Mouse (Mus musculus) brown adipose tissue, adult 24 weeks (tissue): ENCODE measurements at regions not wholly inside any gene's neighbourhood (a gene's known extent, or its start where the extent isn't known, plus 50 kb on each side); places are given as distances from the start of the nearest gene placed in this dataset.

Source experiments
- H3K27ac ChIP-seq: fragments of 200-500 bp; replicated peaks from 2 replicates; pipeline ENCODE4 v1.5.1; 2012; ENCODE audit warnings: low read depth, mild to moderate bottlenecking, low read length
- H3K4me1 ChIP-seq: fragments of 200-500 bp; 2 replicates; pipeline ENCODE4 v1.6.1; 2012; ENCODE audit warnings: low read length, mixed read lengths; ENCODE audit not compliant: control insufficient read depth, insufficient read depth, insufficient read length
- H3K4me3 ChIP-seq: fragments of 200-500 bp; 2 replicates; pipeline ENCODE4 v1.5.1; 2012; ENCODE audit warnings: low read depth, mild to moderate bottlenecking, low read length, moderate library complexity; ENCODE audit not compliant: insufficient read depth

- no peak overlapping the region for H3K27ac ChIP-seq
- no peaks in the 10 kb centered on the region for H3K4me1 ChIP-seq
- H3K4me3 ChIP-seq: no peak overlapping the region
These were observed 99.9 kb upstream of the Tmem189 start for GRCm38 (mm10) chr2:167789471-167789923.

- Histone ChIP-seq H3K27ac (no peak overlapping the region), H3K4me3 (no peak overlapping the region), H3K4me1 (peaks cover under 1% of the 10 kb centered on the region; the same call in 1 of the 2 replicates)
These were observed 97.3 kb upstream of the Tmem189 start for GRCm38 (mm10) chr2:167786951-167787350.

GRCm38 (mm10) chr2:167784353-167784752 is 94.7 kb upstream of the Tmem189 start:
- Histone ChIP-seq H3K27ac (no peak overlapping the region), H3K4me1 (peaks cover 10% of the 10 kb centered on the region), H3K4me3 (no peak overlapping the region)

GRCm38 (mm10) chr2:167783374-167783773 is 93.8 kb upstream of the Tmem189 start:
- peaks cover 16% of the 10 kb centered on the region for H3K4me1 ChIP-seq
- H3K4me3 ChIP-seq: no peak overlapping the region
- no peak overlapping the region for H3K27ac ChIP-seq

GRCm38 (mm10) chr2:167782231-167782999 is 92.8 kb upstream of the Tmem189 start:
- no peak overlapping the region for H3K4me3 ChIP-seq
- H3K27ac ChIP-seq: no peak overlapping the region
- H3K4me1 ChIP-seq: peaks cover 22% of the 10 kb centered on the region

- Histone ChIP-seq H3K4me3 (no peak overlapping the region), H3K4me1 (peaks cover 22% of the 10 kb centered on the region)
These were observed 91.9 kb upstream of the Tmem189 start for GRCm38 (mm10) chr2:167781496-167781895.

GRCm38 (mm10) chr2:167778691-167779090 is 89.1 kb upstream of the Tmem189 start:
- Histone ChIP-seq H3K27ac (peak overlapping the region; percentile 90), H3K4me3 (no peak overlapping the region), H3K4me1 (peaks cover 28% of the 10 kb centered on the region)

More at GRCm38 (mm10) chr2:167781496-167781895, 91.9 kb upstream of the Tmem189 start:
- H3K27ac ChIP-seq: peak overlapping the region; percentile 80

GRCm38 (mm10) chr2:167778271-167778670 is 88.6 kb upstream of the Tmem189 start:
- H3K4me1 ChIP-seq: peaks cover 28% of the 10 kb centered on the region
- H3K4me3 ChIP-seq: peak overlapping the region; percentile 58
- H3K27ac ChIP-seq: peak overlapping the region; percentile 90

GRCm38 (mm10) chr2:167777331-167778085 is 87.9 kb upstream of the Tmem189 start:
- Histone ChIP-seq H3K4me3 (peak overlapping the region; percentile 58), H3K27ac (peak overlapping the region; percentile 90), H3K4me1 (peaks cover 28% of the 10 kb centered on the region)

GRCm38 (mm10) chr2:167776251-167777168 is 86.9 kb upstream of the Tmem189 start:
- peaks cover 24% of the 10 kb centered on the region for H3K4me1 ChIP-seq
- no peak overlapping the region for H3K4me3 ChIP-seq
- H3K27ac ChIP-seq: peak overlapping the region; percentile 90

GRCm38 (mm10) chr2:167775218-167775915 is 85.7 kb upstream of the Tmem189 start:
- Histone ChIP-seq H3K27ac (peak overlapping the region; percentile 71), H3K4me1 (peaks cover 18% of the 10 kb centered on the region), H3K4me3 (no peak overlapping the region)

GRCm38 (mm10) chr2:167774806-167775179 is 85.2 kb upstream of the Tmem189 start:
- H3K4me3 ChIP-seq: no peak overlapping the region
- H3K4me1 ChIP-seq: peaks cover 18% of the 10 kb centered on the region
- peak overlapping the region; percentile 71 for H3K27ac ChIP-seq

GRCm38 (mm10) chr2:167774166-167774805 is 84.7 kb upstream of the Tmem189 start:
- peak overlapping the region; percentile 46 for H3K27ac ChIP-seq
- peaks cover 18% of the 10 kb centered on the region for H3K4me1 ChIP-seq
- no peak overlapping the region for H3K4me3 ChIP-seq

GRCm38 (mm10) chr2:167772834-167773233 is 83.2 kb upstream of the Tmem189 start:
- Histone ChIP-seq H3K4me1 (peaks cover 6% of the 10 kb centered on the region), H3K27ac (peak overlapping the region; percentile 13; the same call in 1 of the 2 replicates), H3K4me3 (no peak overlapping the region)
